Mouse (Mus musculus): ENCODE measurements at regions not wholly inside any gene's neighbourhood (a gene's known extent, or its start where the extent isn't known, plus 50 kb on each side); places are given as distances from the start of the nearest gene placed in this dataset.

- Histone ChIP-seq H3K27ac (ENCODE audit: low read depth, low read length) (no peak overlapping the region), H3K9me3 (ENCODE audit: control insufficient read depth, low read length) (no peaks in the 10 kb centered on the region), H3K36me3 (ENCODE audit: control insufficient read depth, insufficient read depth, low read length) (no peaks in the 10 kb centered on the region), H3K27me3 (ENCODE audit: control insufficient read depth, insufficient read depth, low read length) (no peaks in the 10 kb centered on the region), H3K4me1 (ENCODE audit: control insufficient read depth, insufficient read depth, low read length) (no peaks in the 10 kb centered on the region), H3K4me2 (no peak overlapping the region), H3K4me3 (ENCODE audit: low read depth, low read length) (no peak overlapping the region), H3K9ac (ENCODE audit: low read length) (no peak overlapping the region)
- ATAC-seq (ENCODE audit: low FRiP score) (no peak), DNase-seq (ENCODE audit: low spot score, missing footprints) (no peak)
- 40% methylated on average over 3 of the region's 3 CpGs for WGBS
These were observed 91.2 kb upstream of the Paqr3 start for GRCm38 (mm10) chr5:97202557-97202956.

- ATAC-seq (ENCODE audit: low FRiP score) (no peak), DNase-seq (ENCODE audit: low spot score, missing footprints) (no peak)
- 49% methylated on average over 4 of the region's 4 CpGs for WGBS
- Histone ChIP-seq H3K27me3 (ENCODE audit: control insufficient read depth, insufficient read depth, low read length) (no peaks in the 10 kb centered on the region), H3K9ac (ENCODE audit: low read length) (no peak overlapping the region), H3K27ac (ENCODE audit: low read depth, low read length) (no peak overlapping the region), H3K4me3 (ENCODE audit: low read depth, low read length) (no peak overlapping the region), H3K36me3 (ENCODE audit: control insufficient read depth, insufficient read depth, low read length) (no peaks in the 10 kb centered on the region), H3K4me2 (no peak overlapping the region), H3K9me3 (ENCODE audit: control insufficient read depth, low read length) (no peaks in the 10 kb centered on the region), H3K4me1 (ENCODE audit: control insufficient read depth, insufficient read depth, low read length) (no peaks in the 10 kb centered on the region)
These were observed 89.3 kb upstream of the Paqr3 start for GRCm38 (mm10) chr5:97200655-97201054.

GRCm38 (mm10) chr5:97195281-97195660, 83.9 kb upstream of the Paqr3 start:
- Histone ChIP-seq H3K4me1 (ENCODE audit: control insufficient read depth, insufficient read depth, low read length) (no peaks in the 10 kb centered on the region), H3K27me3 (ENCODE audit: control insufficient read depth, insufficient read depth, low read length) (no peaks in the 10 kb centered on the region), H3K4me2 (no peak overlapping the region), H3K9ac (ENCODE audit: low read length) (no peak overlapping the region), H3K27ac (ENCODE audit: low read depth, low read length) (no peak overlapping the region), H3K36me3 (ENCODE audit: control insufficient read depth, insufficient read depth, low read length) (no peaks in the 10 kb centered on the region), H3K4me3 (ENCODE audit: low read depth, low read length) (no peak overlapping the region), H3K9me3 (ENCODE audit: control insufficient read depth, low read length) (no peaks in the 10 kb centered on the region)
- ATAC-seq (ENCODE audit: low FRiP score) (peak; percentile 65), DNase-seq (ENCODE audit: low spot score, missing footprints) (no peak)
- WGBS = 74% methylated on average over 10 of the region's 10 CpGs

DNA sequence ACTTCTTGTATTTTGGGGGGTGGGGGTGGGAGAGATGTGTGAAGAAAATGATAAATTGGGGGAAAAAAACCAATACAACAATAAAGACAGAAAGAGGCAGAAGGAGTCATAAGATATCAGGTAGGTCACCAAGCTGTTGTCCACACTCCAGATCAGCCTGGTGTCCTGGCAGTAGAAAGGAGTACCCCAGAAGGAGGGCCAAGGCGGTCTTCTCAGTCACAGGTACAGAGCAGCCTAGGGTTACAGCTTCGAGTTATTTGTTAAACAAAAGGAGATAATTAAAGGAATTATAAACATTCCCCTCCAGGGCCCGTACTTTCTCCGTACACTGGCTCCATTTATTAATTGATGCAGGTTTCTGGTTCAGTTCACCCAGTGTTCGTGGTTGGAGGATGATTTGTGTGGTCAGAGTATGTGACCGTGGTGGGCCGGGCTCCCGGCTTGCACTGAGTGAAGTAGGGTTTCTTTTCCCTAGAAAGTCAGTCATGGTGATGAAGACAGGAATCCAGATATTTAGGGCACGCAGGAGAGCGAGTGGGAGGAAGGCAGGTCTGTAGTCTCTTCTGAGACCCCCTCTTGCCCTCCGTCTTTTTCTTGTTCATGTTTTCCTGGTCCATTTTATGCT, 83.4 kb upstream of the Paqr3 start:
- ATAC-seq (ENCODE audit: low FRiP score) (peak; percentile 30; the same call in 1 of the 2 replicates), DNase-seq (ENCODE audit: low spot score, missing footprints) (no peak)
- H3K9me3 ChIP-seq (ENCODE audit: control insufficient read depth, low read length) = no peaks in the 10 kb centered on the region
- H3K4me2 ChIP-seq = no peak overlapping the region
- H3K4me3 ChIP-seq (ENCODE audit: low read depth, low read length) = no peak overlapping the region
- 76% methylated on average over 11 of the region's 11 CpGs for WGBS
- no peak overlapping the region for H3K9ac ChIP-seq (ENCODE audit: low read length)
- H3K36me3 ChIP-seq (ENCODE audit: control insufficient read depth, insufficient read depth, low read length) = no peaks in the 10 kb centered on the region
- H3K27ac ChIP-seq (ENCODE audit: low read depth, low read length) = no peak overlapping the region; the same call in 1 of the 2 replicates
- no peaks in the 10 kb centered on the region for H3K4me1 ChIP-seq (ENCODE audit: control insufficient read depth, insufficient read depth, low read length)
- no peaks in the 10 kb centered on the region for H3K27me3 ChIP-seq (ENCODE audit: control insufficient read depth, insufficient read depth, low read length)

DNA sequence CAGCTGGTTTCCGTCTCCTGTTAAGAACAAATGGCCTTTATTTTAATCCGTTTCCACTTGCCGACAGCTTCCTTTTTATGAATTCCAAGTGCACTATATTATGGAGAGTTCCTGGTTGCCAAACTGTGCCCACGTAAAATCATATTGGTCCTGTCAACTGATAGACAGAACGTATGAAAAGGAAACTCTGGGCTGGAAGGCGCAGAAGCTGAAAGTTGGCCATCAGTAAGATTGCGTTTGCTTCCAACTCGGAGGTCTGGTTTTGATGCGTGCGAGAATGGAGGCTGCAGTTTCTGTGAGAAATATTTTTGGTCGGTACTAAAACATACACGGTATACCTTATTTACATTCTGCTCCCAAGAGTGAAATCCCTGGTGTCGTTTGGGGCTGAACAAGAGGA, 81.3 kb upstream of the Paqr3 start:
- ATAC-seq (ENCODE audit: low FRiP score) = no peak
- no peak overlapping the region for H3K4me2 ChIP-seq
- H3K36me3 ChIP-seq (ENCODE audit: control insufficient read depth, insufficient read depth, low read length) = no peaks in the 10 kb centered on the region
- no peak for DNase-seq (ENCODE audit: low spot score, missing footprints)
- H3K27ac ChIP-seq (ENCODE audit: low read depth, low read length) = no peak overlapping the region
- no peak overlapping the region for H3K9ac ChIP-seq (ENCODE audit: low read length)
- no peaks in the 10 kb centered on the region for H3K4me1 ChIP-seq (ENCODE audit: control insufficient read depth, insufficient read depth, low read length)
- WGBS = 84% methylated on average over 13 of the region's 13 CpGs
- H3K9me3 ChIP-seq (ENCODE audit: control insufficient read depth, low read length) = no peaks in the 10 kb centered on the region
- H3K4me3 ChIP-seq (ENCODE audit: low read depth, low read length) = no peak overlapping the region
- no peaks in the 10 kb centered on the region for H3K27me3 ChIP-seq (ENCODE audit: control insufficient read depth, insufficient read depth, low read length)

DNA sequence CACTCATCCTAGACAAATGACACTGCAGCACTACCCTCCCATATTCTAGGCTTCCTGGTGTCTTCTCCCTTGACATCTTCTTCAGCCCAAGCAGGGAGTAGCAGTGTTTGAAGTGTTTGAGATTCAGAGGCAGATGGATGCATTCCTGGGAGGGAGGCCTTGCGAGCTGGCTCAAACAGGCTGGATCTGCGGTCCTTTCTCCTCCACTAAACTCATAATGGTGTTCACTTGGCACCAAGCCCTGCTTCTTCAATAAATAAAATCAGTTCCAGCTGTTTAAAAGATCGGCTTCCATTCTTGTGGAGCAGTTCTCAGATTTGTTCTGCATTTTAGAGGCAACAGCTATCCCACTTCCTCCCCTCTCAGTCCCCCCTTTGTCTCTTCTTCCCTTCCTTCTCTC, 79.3 kb upstream of the Paqr3 start:
- 79% methylated on average over 3 of the region's 3 CpGs for WGBS
- no peak for ATAC-seq (ENCODE audit: low FRiP score)
- Histone ChIP-seq H3K4me2 (no peak overlapping the region), H3K27me3 (ENCODE audit: control insufficient read depth, insufficient read depth, low read length) (no peaks in the 10 kb centered on the region), H3K27ac (ENCODE audit: low read depth, low read length) (no peak overlapping the region), H3K9ac (ENCODE audit: low read length) (no peak overlapping the region), H3K4me3 (ENCODE audit: low read depth, low read length) (no peak overlapping the region), H3K4me1 (ENCODE audit: control insufficient read depth, insufficient read depth, low read length) (no peaks in the 10 kb centered on the region), H3K36me3 (ENCODE audit: control insufficient read depth, insufficient read depth, low read length) (no peaks in the 10 kb centered on the region), H3K9me3 (ENCODE audit: control insufficient read depth, low read length) (no peaks in the 10 kb centered on the region)
- DNase-seq (ENCODE audit: low spot score, missing footprints) = no peak

- Histone ChIP-seq H3K4me2 (no peak overlapping the region), H3K4me3 (ENCODE audit: low read depth, low read length) (no peak overlapping the region), H3K27ac (ENCODE audit: low read depth, low read length) (no peak overlapping the region), H3K9ac (ENCODE audit: low read length) (no peak overlapping the region), H3K9me3 (ENCODE audit: control insufficient read depth, low read length) (no peaks in the 10 kb centered on the region), H3K27me3 (ENCODE audit: control insufficient read depth, insufficient read depth, low read length) (no peaks in the 10 kb centered on the region), H3K4me1 (ENCODE audit: control insufficient read depth, insufficient read depth, low read length) (peaks cover 2% of the 10 kb centered on the region; the same call in 1 of the 2 replicates), H3K36me3 (ENCODE audit: control insufficient read depth, insufficient read depth, low read length) (no peaks in the 10 kb centered on the region)
- no peak for DNase-seq (ENCODE audit: low spot score, missing footprints)
- ATAC-seq (ENCODE audit: low FRiP score) = no peak
- 86% methylated on average over 9 of the region's 9 CpGs for WGBS
These were observed 73.1 kb upstream of the Paqr3 start for GRCm38 (mm10) chr5:97184512-97184911.

DNA sequence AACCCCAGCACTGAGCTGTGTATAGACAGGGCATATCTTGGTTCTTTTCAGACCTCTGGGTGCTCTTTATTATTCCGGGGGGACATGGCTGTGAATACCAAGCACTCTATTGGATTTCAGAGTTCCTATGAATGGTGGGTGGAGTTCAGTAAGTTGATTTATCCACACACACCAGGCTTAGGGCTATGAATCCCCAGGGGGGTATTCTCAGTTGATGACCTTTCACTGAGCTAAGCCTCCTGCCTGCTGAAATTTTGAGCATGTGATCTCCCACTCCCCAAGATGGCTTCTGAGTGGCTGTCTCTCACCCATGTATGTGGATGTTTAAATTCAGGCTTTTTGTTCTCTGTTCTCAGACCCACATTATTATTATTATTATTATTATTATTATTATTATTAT, 69.9 kb upstream of the Paqr3 start:
- no peaks in the 10 kb centered on the region for H3K27me3 ChIP-seq (ENCODE audit: control insufficient read depth, insufficient read depth, low read length)
- no peaks in the 10 kb centered on the region for H3K36me3 ChIP-seq (ENCODE audit: control insufficient read depth, insufficient read depth, low read length)
- peak; percentile 54 for ATAC-seq (ENCODE audit: low FRiP score)
- H3K4me3 ChIP-seq (ENCODE audit: low read depth, low read length) = no peak overlapping the region
- H3K9ac ChIP-seq (ENCODE audit: low read length) = no peak overlapping the region
- H3K4me1 ChIP-seq (ENCODE audit: control insufficient read depth, insufficient read depth, low read length) = peaks cover 2% of the 10 kb centered on the region; the same call in 1 of the 2 replicates
- no peak for DNase-seq (ENCODE audit: low spot score, missing footprints)
- WGBS = 33% methylated on average over 1 of the region's 1 CpGs
- no peak overlapping the region for H3K4me2 ChIP-seq
- no peak overlapping the region for H3K27ac ChIP-seq (ENCODE audit: low read depth, low read length)
- H3K9me3 ChIP-seq (ENCODE audit: control insufficient read depth, low read length) = no peaks in the 10 kb centered on the region

DNA sequence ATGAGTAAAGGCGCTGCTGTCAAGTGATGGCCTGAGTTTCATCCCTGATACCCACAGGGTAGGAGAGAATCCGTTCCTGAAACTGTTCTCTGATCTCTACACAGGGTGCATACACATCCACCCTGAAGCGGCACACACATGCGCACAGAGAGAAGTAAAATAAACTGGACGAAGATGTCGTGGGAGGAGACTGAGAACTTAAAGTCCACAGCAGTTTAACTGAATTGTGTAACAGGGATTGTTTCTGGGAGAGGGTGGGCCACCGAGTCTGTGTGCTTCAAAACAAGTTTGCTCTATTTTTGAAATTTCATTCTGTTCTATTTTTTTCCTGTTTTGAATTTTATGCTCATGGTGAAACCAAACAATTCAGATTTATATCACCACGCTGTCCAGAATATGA, 63.0 kb upstream of the Paqr3 start:
- no peak overlapping the region for H3K9ac ChIP-seq (ENCODE audit: low read length)
- 91% methylated on average over 8 of the region's 8 CpGs for WGBS
- H3K36me3 ChIP-seq (ENCODE audit: control insufficient read depth, insufficient read depth, low read length) = no peaks in the 10 kb centered on the region
- H3K9me3 ChIP-seq (ENCODE audit: control insufficient read depth, low read length) = no peaks in the 10 kb centered on the region
- no peak overlapping the region for H3K27ac ChIP-seq (ENCODE audit: low read depth, low read length)
- H3K4me2 ChIP-seq = no peak overlapping the region
- no peak overlapping the region for H3K4me3 ChIP-seq (ENCODE audit: low read depth, low read length)
- H3K4me1 ChIP-seq (ENCODE audit: control insufficient read depth, insufficient read depth, low read length) = no peaks in the 10 kb centered on the region
- no peaks in the 10 kb centered on the region for H3K27me3 ChIP-seq (ENCODE audit: control insufficient read depth, insufficient read depth, low read length)
- no peak for ATAC-seq (ENCODE audit: low FRiP score)
- no peak for DNase-seq (ENCODE audit: low spot score, missing footprints)
